Mouse (Mus musculus) lung, postnatal 4 days (tissue): ENCODE data around the gene Clrn3.

Experiments
- DNase-seq, 2 experiments: peaks; one replicate each; pipeline ENCODE4 v3.0.0; 2021

Gene Clrn3

DNA sequence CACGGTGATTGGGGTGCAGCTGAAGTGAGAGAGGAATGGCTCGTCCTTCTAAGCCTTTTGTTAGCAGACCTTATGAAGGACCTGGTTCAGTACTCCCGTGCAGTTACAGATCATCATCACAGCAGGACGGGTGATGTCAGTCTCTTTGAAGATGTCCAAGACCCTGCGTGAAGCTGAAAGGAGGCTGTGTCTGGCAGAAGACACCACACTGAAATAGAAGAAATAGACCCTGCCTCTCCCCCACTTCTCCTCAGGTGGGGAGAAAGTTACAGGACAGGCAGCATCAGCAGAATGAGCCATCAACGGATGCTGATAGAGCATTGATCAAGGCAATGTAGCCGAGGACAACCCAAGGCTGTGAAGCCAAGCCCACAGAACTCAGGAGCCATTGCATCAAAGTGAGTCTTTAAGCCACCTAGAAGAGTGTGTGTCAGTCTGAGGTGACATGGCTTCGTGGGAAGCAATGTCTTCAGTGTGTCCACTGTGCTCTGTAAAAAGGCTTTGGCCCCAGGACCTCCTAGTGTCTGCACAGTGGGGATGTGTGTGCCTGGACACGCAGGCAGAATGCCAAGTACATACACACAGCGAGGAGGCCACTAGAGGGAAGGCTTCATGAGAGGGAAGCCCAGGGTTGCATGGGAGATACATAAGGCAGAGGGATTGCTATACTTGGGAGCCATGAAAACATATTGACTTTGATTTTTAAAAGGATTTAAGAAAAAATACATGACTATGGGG is 41.6 kb downstream of the Clrn3 start:
- DNase-seq, result no peak

- peak in 1 of 2 experiments; percentile 24 for DNase-seq
These were observed 42.6 kb downstream of the Clrn3 start for GRCm38 (mm10) chr7:135485796-135486410.

DNA sequence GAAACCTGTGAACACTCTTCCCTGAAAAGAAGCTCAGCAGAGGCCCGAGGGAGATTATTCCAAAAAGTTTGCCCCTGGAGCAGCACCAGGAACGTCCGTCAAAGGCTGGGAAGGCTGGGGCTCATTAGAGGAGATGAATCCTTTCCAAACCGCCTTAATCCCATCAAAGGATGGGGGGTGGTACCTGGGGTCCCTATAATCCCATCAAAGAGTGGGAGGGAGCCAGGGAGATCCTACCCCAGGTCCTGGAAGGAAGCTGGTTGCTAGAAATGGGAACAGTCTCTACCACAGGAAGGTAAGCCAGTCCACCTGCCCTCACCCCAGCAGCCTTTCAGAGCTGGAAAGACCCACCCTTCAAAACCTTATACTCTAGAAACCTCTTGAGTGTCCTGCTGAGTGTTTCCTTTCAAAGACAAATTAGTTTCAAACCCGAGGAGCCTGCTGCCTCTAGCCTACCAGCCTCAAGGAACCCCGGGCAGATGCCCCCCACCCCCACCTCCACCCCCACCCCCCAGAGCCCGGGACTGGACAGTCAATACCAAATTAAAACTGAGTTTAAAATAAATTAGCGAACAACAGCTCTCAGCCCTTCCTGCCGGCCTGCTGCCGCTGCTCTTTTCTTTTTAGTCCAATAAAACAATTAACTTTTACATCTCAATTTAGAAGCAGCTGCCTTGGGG is 43.2 kb downstream of the Clrn3 start:
- DNase-seq, result no peak

DNA sequence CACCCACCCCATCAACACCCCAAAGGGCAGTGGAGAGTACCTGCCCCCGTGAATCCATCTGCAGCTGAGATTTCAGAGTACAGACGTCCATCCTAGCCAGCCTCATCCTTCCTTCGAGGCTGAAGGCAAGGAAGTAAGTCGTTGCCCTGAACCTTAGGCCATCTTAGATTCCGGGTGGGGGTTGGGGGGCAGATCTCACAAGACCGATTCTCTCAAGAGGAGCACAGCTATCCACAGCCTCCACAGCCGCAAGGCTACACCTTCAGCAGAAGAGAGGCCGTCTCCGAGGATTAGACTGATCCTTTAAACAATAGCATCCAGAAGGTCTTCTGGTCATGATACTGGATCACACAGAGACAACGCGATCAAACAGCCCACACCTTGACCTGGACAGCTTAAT is 44.1 kb downstream of the Clrn3 start:
- DNase-seq, result no peak

DNA sequence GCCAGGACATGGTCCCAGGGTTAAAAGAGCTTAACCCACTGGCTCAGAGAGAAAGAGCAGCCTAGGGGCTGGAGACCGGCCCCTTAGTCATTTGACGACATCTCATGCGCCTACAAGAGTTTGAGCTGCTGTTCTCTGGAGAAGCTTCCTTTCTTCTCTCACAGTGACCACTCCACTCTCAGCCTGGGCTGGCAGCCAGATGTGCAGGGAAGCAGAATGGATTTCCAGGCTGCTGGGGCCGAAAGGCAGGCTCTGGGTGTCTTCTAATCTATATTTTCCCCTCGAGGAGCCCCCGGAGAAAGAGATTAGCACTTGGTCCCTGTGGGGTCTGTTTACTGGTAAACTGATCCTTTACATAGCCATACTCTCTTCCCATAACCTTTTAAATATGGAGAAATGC is 44.7 kb downstream of the Clrn3 start:
- DNase-seq, result no peak

DNA sequence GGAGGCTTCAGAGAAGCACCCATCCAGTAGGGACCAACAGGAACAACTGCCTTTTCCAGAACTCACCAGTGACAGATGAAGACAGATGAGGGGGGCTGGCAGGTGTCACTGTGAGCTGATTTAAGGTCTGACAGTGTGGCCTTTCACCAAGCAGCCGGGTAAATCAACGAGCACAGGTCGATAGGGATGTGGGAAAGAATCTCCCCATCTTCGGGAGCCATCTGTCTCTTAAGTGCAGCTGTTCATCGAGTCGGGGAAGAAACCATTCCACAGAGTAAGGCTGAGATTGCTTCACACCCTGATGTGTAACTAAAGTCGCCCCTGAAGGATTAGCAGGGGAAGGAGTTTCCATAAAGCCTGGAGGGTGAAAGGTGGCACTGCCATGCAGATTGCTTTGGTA is 47.3 kb downstream of the Clrn3 start:
- DNase-seq, result no peak

GRCm38 (mm10) chr7:135479912-135480311 is 48.5 kb downstream of the Clrn3 start:
- no peak for DNase-seq

- DNase-seq, result no peak
These were observed 49.1 kb downstream of the Clrn3 start for GRCm38 (mm10) chr7:135479322-135479880.

DNA sequence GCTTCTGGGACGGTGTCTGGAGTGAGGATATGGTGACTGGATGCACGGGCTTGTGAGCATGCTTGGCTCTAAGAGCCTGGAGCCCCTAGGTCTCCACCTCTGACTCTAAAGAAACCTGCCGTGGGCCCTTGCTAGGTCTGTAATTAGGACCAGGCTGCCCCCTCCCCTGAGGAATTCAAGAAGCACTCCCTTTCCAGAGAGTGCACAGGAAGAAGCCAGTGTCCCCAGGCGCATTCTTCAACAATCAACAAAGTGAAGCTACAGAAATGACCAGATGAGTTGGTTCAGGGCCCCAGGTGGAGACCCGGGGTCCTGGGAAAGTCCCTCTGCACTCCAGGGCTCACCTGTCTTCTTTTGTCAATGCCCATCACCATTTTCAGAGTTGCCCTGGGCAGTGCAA is 51.2 kb downstream of the Clrn3 start:
- DNase-seq, result no peak

DNA sequence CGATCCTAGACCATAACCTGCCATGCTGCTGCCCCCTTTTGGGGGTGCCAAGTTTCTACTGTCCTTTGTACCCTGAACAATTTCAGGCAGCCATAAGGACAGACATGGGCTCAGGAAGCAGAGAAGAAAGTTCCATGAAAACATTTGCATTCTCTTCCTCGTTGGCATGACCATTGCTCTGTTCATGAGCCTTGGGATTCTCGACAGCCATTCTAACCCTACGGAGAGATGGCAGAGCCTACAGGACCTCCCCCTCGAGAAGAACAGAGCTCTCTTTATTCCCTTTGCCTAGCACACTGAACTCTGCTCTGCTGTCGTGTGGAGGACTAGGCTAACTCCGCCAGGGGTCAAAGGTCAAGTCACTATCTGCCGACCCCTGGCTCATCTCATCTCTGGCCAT is 52.5 kb downstream of the Clrn3 start:
- no peak for DNase-seq

DNA sequence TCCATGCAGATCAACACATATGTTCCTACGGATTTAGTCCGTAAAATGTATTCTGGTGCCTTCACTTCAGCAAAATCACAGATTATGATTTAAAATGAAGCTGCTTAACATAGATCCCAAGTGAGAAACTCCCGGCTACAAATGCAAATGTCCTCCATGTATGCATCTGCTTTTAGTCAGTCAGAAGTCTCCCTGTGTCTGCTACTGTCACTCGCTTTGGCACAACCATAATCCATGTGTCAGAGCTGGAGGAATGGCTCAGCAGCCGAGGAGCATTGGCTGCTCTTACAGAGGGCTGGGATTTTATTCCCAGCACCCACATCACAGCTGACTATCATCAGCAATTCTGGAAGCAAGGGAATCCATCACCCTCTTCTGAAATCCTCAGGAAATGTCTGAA is 58.1 kb downstream of the Clrn3 start:
- DNase-seq, result no peak

DNA sequence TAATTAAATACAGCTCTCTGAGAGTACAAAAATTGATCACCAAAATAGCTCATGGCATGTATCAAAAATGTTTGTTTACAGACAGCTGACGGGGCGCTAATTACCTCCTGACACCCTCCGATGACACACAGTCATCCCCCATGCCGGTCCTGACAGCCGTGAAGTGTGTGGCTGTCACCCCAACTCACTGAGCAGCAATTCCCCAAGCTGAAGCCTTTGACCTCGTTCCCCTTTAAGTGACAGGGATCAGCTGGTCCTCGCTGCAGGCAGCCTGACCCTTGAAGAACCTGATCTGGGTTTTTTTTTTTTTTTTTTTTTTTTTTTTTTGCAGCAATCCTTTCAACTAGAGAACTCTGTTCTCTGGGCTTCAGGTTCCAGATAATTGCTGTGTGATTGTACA is 59.8 kb downstream of the Clrn3 start:
- no peak for DNase-seq

- peak in 1 of 2 experiments; percentile 33 for DNase-seq
These were observed 63.2 kb downstream of the Clrn3 start for GRCm38 (mm10) chr7:135465293-135465692.

DNA sequence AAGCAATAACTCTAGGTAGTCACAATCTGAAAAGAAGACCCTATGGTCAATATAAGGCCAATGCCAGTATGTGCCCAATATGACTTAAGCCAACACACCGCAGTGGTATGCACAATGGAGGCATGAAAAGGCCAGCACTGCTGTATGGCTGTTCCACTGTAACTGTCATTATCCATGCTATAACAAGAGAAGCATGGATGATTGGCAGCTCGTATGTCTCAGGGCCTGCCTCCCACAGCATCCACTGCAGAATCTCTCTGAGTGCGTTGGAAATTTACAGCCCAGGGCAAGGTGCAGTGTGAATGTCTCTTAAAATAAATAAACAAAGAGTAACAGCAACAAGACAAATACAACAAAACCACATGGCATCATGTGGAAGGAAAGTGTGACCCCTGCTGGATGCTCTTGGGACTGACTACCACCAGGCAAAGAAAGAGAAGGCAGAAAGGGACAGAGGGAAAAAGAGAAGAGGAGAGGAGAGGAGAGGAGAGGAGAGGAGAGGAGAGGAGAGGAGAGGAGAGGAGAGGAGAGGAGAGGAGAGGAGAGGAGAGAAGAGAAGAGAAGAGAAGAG is 63.7 kb downstream of the Clrn3 start:
- peak in 1 of 2 experiments; percentile 47 for DNase-seq
